Mouse (Mus musculus) monocyte, adult 5-6 weeks (primary cell): ENCODE measurements around the gene Ly6c1. TPM values are rescaled to one million over a fixed set of nuclear protein-coding genes. Genes with fewer than 3 reads are reported as not detected.
"Not testable (repeated sequence)": the region's sequence is repeated elsewhere in the genome, so short reads cannot be mapped to it uniquely, and the experiment has no call there.

Experiments
- ATAC-seq: fragments of 153-309, 156-312 bp; replicated peaks from 2 replicates; pipeline ENCODE4 v1.8.0; 2017; ENCODE audit warnings: mild to moderate bottlenecking; ENCODE audit not compliant: low TSS enrichment, insufficient number of reproducible peaks, severe bottlenecking, poor library complexity, low FRiP score
- total RNA-seq: library from RNA; stranded (forward); fragments of 200-1000, 200-491, 200-594 nt; gene quantifications from 3 replicates; pipeline ENCODE4 v1.2.3, GENCODE M21; 2017

Ly6c1 gene
- not detected in 3 replicates for total RNA-seq

- ATAC-seq = peak; percentile 25; the same call in 1 of the 2 replicates
Measured at GRCm38 (mm10) chr15:75048642-75049261, at the start of gene Ly6c1. TSS of gene Ly6c1 (minus strand) at chr15:75048830.

- ATAC-seq = not testable (repeated sequence)
Measured at GRCm38 (mm10) chr15:75088041-75088440, 39.4 kb upstream of the Ly6c1 start.

DNA sequence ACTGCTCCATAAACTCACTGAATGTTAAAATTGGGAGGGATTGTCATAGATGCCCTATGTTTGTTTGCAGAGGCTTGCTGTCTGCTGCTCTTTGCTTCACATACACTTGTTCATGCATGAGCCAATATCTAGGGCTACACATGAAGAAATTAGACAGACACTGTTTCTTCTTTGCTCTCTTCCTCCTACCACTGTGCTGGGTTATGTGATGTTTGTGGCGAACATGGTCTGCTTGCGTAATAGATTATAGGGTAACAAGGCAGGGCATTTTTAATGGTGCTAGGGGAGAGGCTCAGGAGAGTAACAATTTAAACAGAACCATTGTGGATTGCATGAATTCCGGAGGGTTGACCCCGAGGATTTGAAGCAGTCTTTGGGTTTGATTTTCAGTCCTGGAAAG is 21.3 kb upstream of the Ly6c1 start:
- ATAC-seq = no peak; the same call in 1 of the 2 replicates

- not testable (repeated sequence) for ATAC-seq
Measured at GRCm38 (mm10) chr15:75062030-75062574, 13.5 kb upstream of the Ly6c1 start.

DNA sequence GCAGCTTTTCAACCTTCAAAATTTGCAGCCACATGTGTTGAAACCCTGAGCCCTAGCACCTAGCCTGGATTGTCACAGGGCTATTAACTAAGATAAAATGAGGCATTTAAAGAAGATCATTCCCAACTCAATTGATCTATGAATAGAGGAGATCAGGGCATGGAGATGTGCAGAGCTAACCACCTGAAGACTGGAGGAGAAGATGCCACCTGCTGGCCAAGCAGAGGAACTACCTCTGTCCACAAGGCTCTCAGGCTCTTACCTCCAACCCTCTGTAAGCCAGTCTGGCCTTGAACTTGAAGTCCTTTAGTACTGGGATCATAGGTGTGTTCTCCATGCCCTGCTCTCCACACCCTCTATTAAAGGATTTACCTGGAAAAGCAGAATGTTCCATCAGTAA is 11.9 kb upstream of the Ly6c1 start:
- ATAC-seq = peak; percentile 70; the same call in 1 of the 2 replicates

DNA sequence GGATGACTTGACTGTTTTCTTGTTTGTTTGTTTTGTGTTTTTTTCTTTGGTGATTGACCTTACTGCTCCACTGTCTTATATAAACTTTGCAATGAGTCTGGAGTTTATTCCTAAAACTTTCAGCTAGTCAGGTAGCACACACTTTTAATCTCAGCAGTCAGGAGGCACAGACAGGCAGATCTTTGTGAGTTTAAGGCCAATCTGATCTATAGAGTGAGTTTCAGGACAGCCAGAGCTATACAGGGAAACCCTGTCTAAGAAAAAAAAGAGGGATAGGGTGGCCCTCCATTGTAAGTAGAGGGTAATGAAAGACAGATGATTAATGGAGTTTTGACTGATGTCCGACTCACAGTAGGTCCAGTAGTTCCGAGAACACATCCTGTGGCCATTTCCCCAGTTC is 7.4 kb upstream of the Ly6c1 start:
- no peak for ATAC-seq

DNA sequence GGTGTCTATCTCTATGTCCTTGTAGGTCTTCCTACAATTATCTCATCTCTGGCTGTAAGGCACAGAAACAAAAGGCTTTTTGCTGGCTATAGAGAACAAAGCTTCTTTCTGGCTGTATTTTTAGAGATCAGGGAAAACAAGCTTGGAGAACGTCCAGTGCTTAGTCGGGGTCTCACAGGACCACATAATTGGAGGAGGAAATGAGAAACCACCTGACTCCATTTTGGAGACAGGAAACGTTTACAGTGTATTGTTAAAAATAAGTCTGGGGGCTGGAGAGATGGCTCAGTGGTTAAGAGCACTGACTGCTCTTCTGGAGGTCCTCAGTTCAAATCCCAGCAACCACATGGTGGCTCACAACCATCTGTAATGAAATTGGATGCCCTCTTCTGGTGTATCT is 6.8 kb upstream of the Ly6c1 start:
- ATAC-seq = not testable (repeated sequence)

DNA sequence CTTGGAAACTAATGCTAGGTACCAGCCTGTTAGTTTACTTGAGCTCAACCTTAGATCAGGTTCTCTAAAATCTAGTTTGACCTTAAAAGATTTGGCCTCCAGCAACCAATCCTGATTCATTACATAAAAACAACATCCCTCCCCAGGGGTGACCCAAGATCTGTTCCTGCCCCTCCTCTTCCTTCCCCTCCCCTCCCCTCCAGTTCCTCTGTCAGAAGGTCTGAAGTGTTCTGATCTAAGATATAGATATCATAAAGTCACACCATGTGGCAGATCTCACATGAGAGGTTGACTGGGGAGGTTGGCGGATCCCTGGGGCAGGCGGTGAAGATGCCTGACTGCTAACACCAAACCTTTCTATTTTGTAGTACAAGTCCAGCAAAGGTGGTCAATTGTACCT is 3.8 kb upstream of the Ly6c1 start:
- ATAC-seq = not testable (repeated sequence)

DNA sequence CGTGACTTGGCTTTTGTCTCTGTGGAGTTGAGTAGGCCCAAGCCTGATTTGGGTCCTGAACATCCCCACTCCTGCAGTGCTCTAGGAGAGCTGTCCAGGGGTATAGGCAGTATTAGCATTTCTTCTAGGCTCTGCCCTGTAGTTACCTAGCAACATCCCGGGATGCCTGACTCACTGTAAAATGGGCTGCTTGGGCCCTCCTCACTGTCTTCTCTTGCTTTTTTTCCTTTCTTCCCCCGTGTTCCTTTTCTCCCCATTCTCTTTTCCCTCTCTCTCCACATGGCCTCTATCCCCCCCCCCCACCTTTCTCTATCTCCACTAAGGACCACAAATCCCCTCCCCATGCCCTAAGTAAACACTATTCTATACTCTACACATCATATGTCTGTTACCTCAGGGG is 2.5 kb upstream of the Ly6c1 start:
- ATAC-seq = not testable (repeated sequence)

GRCm38 (mm10) chr15:75050593-75050992 is 2.0 kb upstream of the Ly6c1 start:
- not testable (repeated sequence) for ATAC-seq

GRCm38 (mm10) chr15:75049811-75050210 is 1.2 kb upstream of the Ly6c1 start:
- ATAC-seq = not testable (repeated sequence)

GRCm38 (mm10) chr15:75047970-75048320 is 685 bp downstream of the Ly6c1 start:
- ATAC-seq = not testable (repeated sequence)

- ATAC-seq = not testable (repeated sequence)
Measured at GRCm38 (mm10) chr15:75047313-75047969, 1.2 kb downstream of the Ly6c1 start.

- not testable (repeated sequence) for ATAC-seq
Measured at GRCm38 (mm10) chr15:75045501-75045900, 3.1 kb downstream of the Ly6c1 start.

DNA sequence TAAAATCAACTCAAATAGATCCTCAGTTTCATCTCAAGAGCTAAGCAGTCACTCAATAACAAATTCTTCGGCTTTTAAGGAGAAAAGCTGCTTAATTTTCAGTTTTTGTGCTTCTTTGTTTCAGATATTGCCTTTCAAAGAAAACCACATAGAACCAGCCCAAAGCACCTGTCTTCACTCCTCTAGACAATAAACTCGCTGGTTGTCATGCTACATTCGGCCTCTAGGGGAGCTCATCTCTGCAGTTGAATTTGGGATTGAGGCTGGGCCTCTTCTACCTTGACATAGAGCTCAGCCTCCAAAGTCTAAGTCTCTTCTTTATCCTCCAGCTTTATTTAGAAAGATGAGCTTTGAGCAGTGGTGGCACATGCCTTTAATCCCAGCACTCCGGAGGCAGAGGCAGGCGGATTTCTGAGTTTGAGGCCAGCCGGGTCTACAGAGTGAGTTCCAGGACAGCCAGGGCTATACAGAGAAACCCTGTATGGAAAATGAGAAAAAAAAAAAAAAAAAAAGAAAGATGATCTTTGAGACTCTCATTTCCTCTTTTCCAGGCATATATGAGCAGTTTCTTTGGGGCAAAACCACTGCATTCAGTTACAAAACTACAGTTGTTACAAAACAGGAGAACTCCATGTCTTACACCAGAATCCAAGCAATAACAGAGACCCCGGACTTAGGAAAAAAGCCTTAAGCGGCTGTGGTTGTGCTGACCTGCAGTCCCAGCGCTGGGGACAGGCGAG is 27.4 kb downstream of the Ly6c1 start:
- not testable (repeated sequence) for ATAC-seq

DNA sequence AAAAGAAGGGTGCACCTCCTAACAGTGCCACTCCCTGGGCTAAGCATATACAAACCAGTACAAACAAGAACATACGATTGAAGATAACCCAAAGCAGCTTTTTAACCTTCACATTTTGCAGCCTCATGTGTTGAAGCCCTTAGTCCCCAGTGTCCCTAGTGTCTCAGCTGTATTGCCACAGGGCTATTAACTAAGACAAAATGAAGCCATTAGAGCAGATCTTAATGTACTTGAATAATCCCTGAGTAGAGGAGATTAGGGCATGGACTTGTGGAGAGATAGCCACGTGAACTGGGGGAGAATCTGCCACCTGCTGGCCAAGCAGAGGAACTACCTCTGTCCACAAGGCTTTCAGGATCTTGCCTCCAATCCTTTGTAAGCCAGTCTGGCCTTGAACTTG is 29.2 kb downstream of the Ly6c1 start:
- peak; percentile 94 for ATAC-seq
